Mouse (Mus musculus) midbrain, postnatal 0 days (tissue): ENCODE results near the gene Slc25a26. TPM values are rescaled to one million over a fixed set of nuclear protein-coding genes. Genes with fewer than 3 reads are reported as not detected.
"Not testable (repeated sequence)": the region's sequence is repeated elsewhere in the genome, so short reads cannot be mapped to it uniquely, and the experiment has no call there.

ENCODE experiments used
- ATAC-seq: fragments of 200-750 bp; cut with Nextera tagmentation; 2 replicates; pipeline ENCODE4 v1.8.0; 2017; ENCODE audit warnings: moderate number of reproducible peaks, mild to moderate bottlenecking, moderate TSS enrichment, moderate library complexity; ENCODE audit not compliant: low FRiP score
- DNase-seq: peaks from one replicate; pipeline ENCODE4 v3.0.0-alpha.2; 2015; ENCODE audit warnings: low spot score
- H3K27ac ChIP-seq: fragments of 300-500 bp; sonication (generic); 2 replicates; pipeline ENCODE4 v1.5.1; 2014; ENCODE audit warnings: low read depth, mild to moderate bottlenecking, low read length, mixed read lengths
- H3K27me3 ChIP-seq: fragments of 300-500 bp; sonication (generic); 2 replicates; pipeline ENCODE4 v1.6.1; 2014; ENCODE audit warnings: low read length, control low read depth, mixed read lengths; ENCODE audit not compliant: insufficient read depth
- H3K36me3 ChIP-seq: fragments of 300-500 bp; sonication (generic); 2 replicates; pipeline ENCODE4 v1.6.1; 2014; ENCODE audit warnings: low read length, control low read depth, mixed read lengths; ENCODE audit not compliant: insufficient read depth
- H3K4me1 ChIP-seq: fragments of 300-500 bp; sonication (generic); 2 replicates; pipeline ENCODE4 v1.6.1; 2014; ENCODE audit warnings: mild to moderate bottlenecking, control low read depth, antibody characterized with exemption, low read length, mixed read lengths; ENCODE audit not compliant: insufficient read depth
- H3K4me2 ChIP-seq: fragments of 300-500 bp; sonication (generic); 2 replicates; pipeline ENCODE4 v1.6.1; 2014; ENCODE audit warnings: low read depth, mild to moderate bottlenecking, low read length, mixed read lengths; ENCODE audit not compliant: poor library complexity, severe bottlenecking
- H3K4me3 ChIP-seq: fragments of 300-500 bp; sonication (generic); 2 replicates; pipeline ENCODE4 v1.5.1; 2014; ENCODE audit warnings: low read depth, mild to moderate bottlenecking, low read length, moderate library complexity
- H3K9ac ChIP-seq: fragments of 300-500 bp; sonication (generic); replicated peaks from 2 replicates; pipeline ENCODE4 v1.6.1; 2014; ENCODE audit warnings: mild to moderate bottlenecking, low read length, moderate library complexity, mixed read lengths; ENCODE audit not compliant: poor library complexity, severe bottlenecking
- H3K9me3 ChIP-seq: fragments of 300-500 bp; sonication (generic); 2 replicates; pipeline ENCODE4 v1.6.1; 2016; ENCODE audit warnings: low read length, control low read depth
- CTCF ChIP-seq: IDR thresholded peaks from 2 replicates; pipeline ENCODE4 v1.5.1; 2016; ENCODE audit warnings: antibody characterized with exemption, mild to moderate bottlenecking
- WGBS: fragments of 180-500 bp; shearing (Covaris S2); extraction: QIAGEN DNeasy Blood & Tissue Kit; methylation state at CpG from one replicate; pipeline ENCODE4 v1.1.7; 2014; 5-methylcytosine and 5-hydroxymethylcytosine counted together
- polyA plus RNA-seq: library from polyadenylated mRNA; unstranded; fragments of >200 nt; fragmentation: Nextera tagmentation; extraction: Ambion mirVana; gene quantifications from 2 replicates; pipeline ENCODE4 v1.2.1, GENCODE M21; 2015
- total RNA-seq: library from RNA; depleted of rRNA; stranded (reverse); fragments of >200 nt; gene quantifications from 2 replicates; pipeline ENCODE4 v1.2.3, GENCODE M21; 2014

Gene Slc25a26
- total and polyA plus RNA-seq, 2 experiments from 2014 or later: 10.7 to 11.8 TPM

GRCm38 (mm10) chr6:94541854-94542253 lies 41.7 kb downstream of the Slc25a26 start:
- H3K4me2 ChIP-seq: no peak overlapping the region
- H3K27me3 ChIP-seq: no peaks in the 10 kb centered on the region
- H3K9me3 ChIP-seq: no peaks in the 10 kb centered on the region
- H3K4me1 ChIP-seq: no peaks in the 10 kb centered on the region
- 57% methylated on average over 7 of the region's 7 CpGs for WGBS
- no peak for TF ChIP-seq CTCF
- H3K4me3 ChIP-seq: no peak overlapping the region
- ATAC-seq: no peak
- no peak overlapping the region for H3K27ac ChIP-seq
- no peak overlapping the region for H3K9ac ChIP-seq
- DNase-seq: no peak
- H3K36me3 ChIP-seq: no peaks in the 10 kb centered on the region

GRCm38 (mm10) chr6:94543902-94544840 lies 44.0 kb downstream of the Slc25a26 start:
- TF ChIP-seq CTCF: peak; percentile 90
- DNase-seq (peak; percentile 83), ATAC-seq (no peak)
- Histone ChIP-seq H3K9me3 (no peaks in the 10 kb centered on the region), H3K9ac (no peak overlapping the region), H3K27me3 (no peaks in the 10 kb centered on the region), H3K4me3 (no peak overlapping the region), H3K4me2 (no peak overlapping the region), H3K4me1 (no peaks in the 10 kb centered on the region), H3K36me3 (no peaks in the 10 kb centered on the region), H3K27ac (no peak overlapping the region)
- 52% methylated on average over 5 of the region's 5 CpGs for WGBS

DNA sequence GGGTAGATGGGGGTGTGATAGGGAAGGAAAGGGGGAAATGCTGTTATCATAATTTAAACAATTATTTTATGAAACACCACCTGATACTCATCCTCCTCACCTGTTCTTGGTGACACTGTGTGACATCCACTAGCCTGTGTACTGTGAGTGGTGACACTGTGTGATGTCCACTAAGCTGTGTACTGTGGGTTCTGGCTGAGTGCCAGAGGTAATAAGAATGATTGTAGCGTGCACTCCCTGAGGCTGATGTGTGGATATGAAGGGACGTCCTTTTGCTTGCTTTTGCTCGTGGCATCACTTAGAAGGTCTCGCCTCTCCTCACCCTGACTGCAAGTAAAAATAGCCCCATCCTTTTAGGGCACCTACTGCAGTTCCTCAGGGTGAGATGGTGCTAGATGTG lies 47.1 kb downstream of the Slc25a26 start:
- no peak for TF ChIP-seq CTCF
- H3K4me1 ChIP-seq: no peaks in the 10 kb centered on the region
- no peak overlapping the region for H3K9ac ChIP-seq
- WGBS: 55% methylated on average over 4 of the region's 4 CpGs
- no peak for DNase-seq
- H3K27ac ChIP-seq: no peak overlapping the region
- no peak overlapping the region for H3K4me3 ChIP-seq
- no peak for ATAC-seq
- H3K9me3 ChIP-seq: no peaks in the 10 kb centered on the region
- no peak overlapping the region for H3K4me2 ChIP-seq
- no peaks in the 10 kb centered on the region for H3K36me3 ChIP-seq
- no peaks in the 10 kb centered on the region for H3K27me3 ChIP-seq

GRCm38 (mm10) chr6:94550298-94550697 lies 50.2 kb downstream of the Slc25a26 start:
- no peaks in the 10 kb centered on the region for H3K4me1 ChIP-seq
- no peak overlapping the region for H3K4me2 ChIP-seq
- WGBS: 83% methylated on average over 6 of the region's 6 CpGs
- TF ChIP-seq CTCF: no peak
- H3K27ac ChIP-seq: no peak overlapping the region
- H3K27me3 ChIP-seq: no peaks in the 10 kb centered on the region
- H3K9me3 ChIP-seq: no peaks in the 10 kb centered on the region
- ATAC-seq (no peak), DNase-seq (peak; percentile 42)
- H3K9ac ChIP-seq: no peak overlapping the region
- H3K4me3 ChIP-seq: no peak overlapping the region
- no peaks in the 10 kb centered on the region for H3K36me3 ChIP-seq

GRCm38 (mm10) chr6:94550851-94551250 lies 50.7 kb downstream of the Slc25a26 start:
- Histone ChIP-seq H3K4me1 (no peaks in the 10 kb centered on the region), H3K9me3 (no peaks in the 10 kb centered on the region), H3K4me3 (no peak overlapping the region), H3K9ac (no peak overlapping the region), H3K27ac (no peak overlapping the region), H3K36me3 (no peaks in the 10 kb centered on the region), H3K4me2 (no peak overlapping the region), H3K27me3 (no peaks in the 10 kb centered on the region)
- 79% methylated on average over 7 of the region's 7 CpGs for WGBS
- TF ChIP-seq CTCF: no peak
- DNase-seq (no peak), ATAC-seq (no peak)

DNA sequence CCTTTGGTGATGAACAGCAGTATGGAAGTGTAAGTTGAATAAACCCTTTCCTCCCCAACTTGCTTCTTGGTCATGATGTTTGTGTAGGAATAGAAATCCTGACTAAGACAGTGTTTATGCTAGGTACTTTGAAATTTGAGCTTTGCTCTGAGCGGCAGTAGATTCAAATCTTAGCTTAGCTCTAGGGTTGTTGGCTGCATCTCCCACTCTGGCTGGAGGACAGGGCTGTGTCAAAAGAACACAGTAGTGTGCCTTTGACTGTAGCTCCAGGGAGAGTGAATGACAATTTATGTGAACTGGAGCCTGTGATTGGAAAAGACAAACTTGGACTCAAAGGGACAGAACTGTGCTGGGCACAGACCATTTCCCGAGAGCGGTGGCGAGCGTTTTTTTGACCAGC lies 53.0 kb downstream of the Slc25a26 start:
- TF ChIP-seq CTCF: no peak
- no peak overlapping the region for H3K4me2 ChIP-seq
- 76% methylated on average over 5 of the region's 5 CpGs for WGBS
- no peak for ATAC-seq
- no peak overlapping the region for H3K27ac ChIP-seq
- no peaks in the 10 kb centered on the region for H3K9me3 ChIP-seq
- no peak overlapping the region for H3K4me3 ChIP-seq
- DNase-seq: no peak
- no peaks in the 10 kb centered on the region for H3K36me3 ChIP-seq
- H3K4me1 ChIP-seq: no peaks in the 10 kb centered on the region
- no peak overlapping the region for H3K9ac ChIP-seq
- H3K27me3 ChIP-seq: no peaks in the 10 kb centered on the region

DNA sequence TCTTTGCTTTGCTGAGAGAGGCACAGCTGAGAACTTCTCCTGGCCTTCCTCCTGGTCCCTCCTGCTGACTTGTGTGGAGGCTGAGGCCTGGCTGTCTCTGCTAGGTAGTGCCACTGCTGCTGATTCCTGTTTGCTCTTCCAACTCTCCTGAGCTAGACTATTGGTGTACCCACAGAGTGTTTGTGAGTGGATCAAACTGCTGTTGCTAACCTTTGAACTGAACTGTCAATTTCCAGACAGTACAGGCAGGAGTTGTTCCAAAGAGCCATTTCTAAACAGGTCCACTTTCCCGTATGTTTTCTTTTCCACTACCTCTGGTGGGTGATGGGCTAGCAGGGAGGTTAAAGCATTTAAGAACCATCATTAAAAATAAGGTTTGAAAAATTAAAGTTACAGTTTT lies 58.5 kb downstream of the Slc25a26 start:
- DNase-seq, H3K4me1 ChIP-seq, H3K9ac ChIP-seq, H3K27me3 ChIP-seq, H3K9me3 ChIP-seq, H3K4me2 ChIP-seq, H3K4me3 ChIP-seq, H3K36me3 ChIP-seq, ATAC-seq, H3K27ac ChIP-seq: not testable (repeated sequence)
- 84% methylated on average over 1 of the region's 1 CpGs for WGBS
